Mouse (Mus musculus) embryonic fibroblast, embryonic 13.5 days (primary cell): ENCODE measurements around the gene Rogdi.

Experiments
- CTCF ChIP-seq: IDR thresholded peaks from 2 replicates; pipeline ENCODE4 v1.5.1; 2011; ENCODE audit warnings: mild to moderate bottlenecking, control low read depth, low read length, moderate library complexity, borderline replicate concordance; ENCODE audit not compliant: insufficient read depth
- POLR2A ChIP-seq: IDR thresholded peaks from 2 replicates; pipeline ENCODE4 v1.6.1; 2011; ENCODE audit warnings: low read depth, mild to moderate bottlenecking, control low read depth, low read length, moderate library complexity

DNA sequence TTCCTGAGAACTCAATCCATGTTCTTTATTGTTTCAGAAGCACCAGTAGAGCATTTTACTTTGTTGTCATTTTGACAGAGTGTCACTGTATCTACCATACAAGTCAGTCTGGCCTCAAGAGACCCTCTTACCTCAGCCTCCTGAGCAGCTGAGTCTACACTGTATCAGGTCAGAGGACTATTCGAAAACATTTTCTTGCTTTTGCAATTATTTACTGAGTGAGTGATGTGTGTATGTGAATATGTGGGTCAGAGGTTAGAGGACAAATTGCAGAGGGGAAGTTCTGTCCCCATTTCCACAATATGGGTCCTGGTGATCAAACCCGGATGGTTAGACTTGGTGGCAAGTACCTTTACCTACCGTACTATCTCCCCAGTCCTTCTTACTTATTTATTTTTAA is 10.7 kb upstream of the Rogdi start:
- no peak for TF ChIP-seq POLR2A
- TF ChIP-seq CTCF = no peak
